Mouse (Mus musculus): ENCODE measurements around the gene Nlgn1. TPM values are rescaled to one million over a fixed set of nuclear protein-coding genes. Genes with fewer than 3 reads are reported as not detected.

Gene Nlgn1
- polyA plus RNA-seq, 1 experiment from 2014 or later: 33.9 TPM

DNA sequence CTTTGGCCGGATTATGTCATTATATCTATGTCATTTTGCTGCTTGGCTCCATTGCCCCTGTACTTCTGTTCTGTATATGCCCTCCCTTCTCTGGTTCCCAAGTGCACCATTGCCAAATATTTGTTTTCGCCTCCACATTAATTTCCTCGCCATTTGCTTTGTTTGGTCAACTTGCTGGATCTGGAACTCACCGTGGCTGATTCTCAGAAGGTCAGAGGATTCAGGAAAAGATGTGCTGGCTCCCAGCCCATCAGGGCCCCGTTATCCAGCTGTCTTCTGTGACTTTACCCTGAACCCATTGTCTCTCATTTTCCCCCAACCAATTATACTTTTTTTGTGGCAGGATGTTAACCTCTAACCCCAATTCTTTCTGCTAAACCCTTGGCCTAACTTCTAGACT, 158.0 kb downstream of the Nlgn1 start:
- ATAC-seq (replicated peaks): no peak
- H3K27me3 ChIP-seq (replicated peaks): no peaks in the 10 kb centered on the region
- H3K27ac ChIP-seq: no peak overlapping the region
- 70% methylated on average over 5 of the region's 5 CpGs for WGBS
- H3K4me1 ChIP-seq: no peaks in the 10 kb centered on the region
- no peaks in the 10 kb centered on the region for H3K36me3 ChIP-seq (replicated peaks)
- H3K4me2 ChIP-seq: no peak overlapping the region
- H3K9me3 ChIP-seq: no peaks in the 10 kb centered on the region
- no peak overlapping the region for H3K9ac ChIP-seq
- H3K4me3 ChIP-seq: no peak overlapping the region

DNA sequence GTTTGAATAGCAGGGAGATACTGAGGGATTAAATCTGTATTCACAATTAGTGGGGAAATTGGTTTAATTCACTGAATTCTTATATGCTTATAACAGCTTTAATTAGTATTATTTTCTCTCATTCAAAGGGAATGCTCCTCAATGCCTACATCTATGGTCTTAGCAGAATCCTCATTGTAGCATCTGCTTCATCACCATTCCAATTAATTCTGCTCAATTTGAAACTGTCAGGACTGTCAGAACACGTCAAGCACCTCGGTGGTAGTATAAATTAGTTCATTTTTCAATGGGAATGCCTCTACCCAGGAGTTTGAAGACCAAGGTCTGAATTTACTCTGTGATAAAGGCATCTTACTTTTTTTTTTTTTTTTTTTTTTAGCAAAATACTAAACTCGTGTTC, 158.6 kb downstream of the Nlgn1 start:
- H3K4me1 ChIP-seq: no peaks in the 10 kb centered on the region
- no peak overlapping the region for H3K4me2 ChIP-seq
- WGBS: 60% methylated on average over 3 of the region's 3 CpGs
- no peak overlapping the region for H3K27ac ChIP-seq
- no peaks in the 10 kb centered on the region for H3K27me3 ChIP-seq (replicated peaks)
- H3K4me3 ChIP-seq: no peak overlapping the region
- H3K36me3 ChIP-seq (replicated peaks): no peaks in the 10 kb centered on the region
- H3K9me3 ChIP-seq: no peaks in the 10 kb centered on the region
- no peak for ATAC-seq (replicated peaks)
- H3K9ac ChIP-seq: no peak overlapping the region

DNA sequence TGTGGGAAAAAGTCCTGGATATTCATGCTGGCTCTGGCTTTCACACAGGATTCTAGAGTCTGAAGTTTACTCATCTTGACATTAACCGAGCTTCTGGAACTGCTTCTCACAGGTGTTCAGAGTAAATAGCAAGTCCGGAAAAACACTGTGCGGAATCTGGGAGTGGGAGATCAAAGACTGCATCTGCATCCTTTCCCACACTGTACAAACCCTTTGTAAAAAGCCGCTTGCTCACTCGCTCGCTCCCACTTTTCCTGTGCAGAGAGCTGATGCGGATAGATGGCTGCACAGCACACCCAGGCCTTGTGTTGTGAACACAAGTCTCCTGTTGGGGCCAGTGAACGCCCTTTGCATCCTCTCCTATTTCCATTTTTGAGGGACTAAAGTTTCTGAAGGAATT, 165.5 kb downstream of the Nlgn1 start:
- no peaks in the 10 kb centered on the region for H3K4me1 ChIP-seq
- no peaks in the 10 kb centered on the region for H3K27me3 ChIP-seq (replicated peaks)
- no peaks in the 10 kb centered on the region for H3K9me3 ChIP-seq
- H3K36me3 ChIP-seq (replicated peaks): no peaks in the 10 kb centered on the region
- H3K9ac ChIP-seq: no peak overlapping the region
- 76% methylated on average over 8 of the region's 8 CpGs for WGBS
- no peak overlapping the region for H3K4me3 ChIP-seq
- ATAC-seq (replicated peaks): no peak
- H3K27ac ChIP-seq: no peak overlapping the region
- H3K4me2 ChIP-seq: no peak overlapping the region

DNA sequence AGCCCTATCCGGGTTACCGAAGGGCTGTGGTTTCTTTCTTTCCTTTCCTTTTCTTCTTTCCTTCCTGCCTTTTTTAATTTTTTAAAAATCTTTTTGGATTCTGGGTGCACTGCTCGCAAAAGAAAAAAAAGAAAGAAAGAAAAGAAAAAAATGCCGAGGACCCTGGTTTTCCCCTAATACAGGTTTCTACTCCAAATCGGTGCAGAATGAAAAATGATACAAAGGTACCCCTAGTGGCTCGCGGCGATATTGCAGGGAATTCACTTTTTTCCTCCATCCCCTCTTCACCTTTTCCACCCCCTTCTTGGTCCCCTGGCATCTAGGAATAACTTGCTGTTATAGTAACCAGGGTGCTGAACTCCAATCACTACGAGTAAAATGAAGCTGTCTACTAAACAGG, 178.5 kb downstream of the Nlgn1 start:
- Histone ChIP-seq H3K9me3 (no peaks in the 10 kb centered on the region), H3K4me1 (peaks cover 13% of the 10 kb centered on the region), H3K4me2 (peak overlapping the region; percentile 64), H3K9ac (peak overlapping the region; percentile 68), H3K4me3 (peak overlapping the region; percentile 75), H3K36me3 (replicated peaks) (no peaks in the 10 kb centered on the region), H3K27me3 (replicated peaks) (no peaks in the 10 kb centered on the region), H3K27ac (peak overlapping the region; percentile 85)
- WGBS: under 1% methylated on average over 9 of the region's 9 CpGs
- peak; percentile 35; the same call in 1 of the 2 replicates for ATAC-seq (replicated peaks)

DNA sequence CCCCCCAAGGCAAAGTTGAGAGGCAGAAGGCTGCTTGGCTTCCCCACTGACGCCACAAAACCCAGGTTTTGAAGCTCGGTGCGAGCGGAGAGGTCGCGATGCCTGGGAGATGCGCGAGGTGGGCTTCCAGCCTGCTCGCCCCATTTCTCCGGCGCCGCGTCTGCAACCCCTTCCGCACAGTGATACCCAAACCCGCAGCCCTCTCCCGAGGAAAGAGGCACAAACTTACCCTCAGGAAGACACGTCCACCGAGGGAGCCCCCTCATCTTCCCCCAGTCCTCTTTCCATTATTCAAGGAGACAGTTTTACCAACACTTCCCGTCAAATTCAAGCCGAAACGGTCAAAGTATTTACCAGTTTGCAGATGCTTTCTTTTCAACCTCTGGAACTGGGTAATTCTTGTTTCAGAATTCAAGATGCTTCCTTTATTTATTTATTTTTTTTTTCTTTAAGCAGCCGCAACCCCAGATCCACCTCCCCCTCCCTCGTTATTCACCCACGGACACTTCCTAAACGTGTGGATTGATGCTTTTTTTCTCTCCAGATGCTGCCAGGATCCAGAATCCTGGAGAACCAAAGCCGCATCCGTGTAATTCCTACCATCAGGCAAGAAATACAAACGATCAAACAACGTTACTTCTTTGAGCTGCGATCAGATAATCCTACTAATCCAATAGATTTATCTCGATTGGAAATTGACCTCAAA, 179.1 kb downstream of the Nlgn1 start:
- peak overlapping the region; percentile 75 for H3K4me3 ChIP-seq
- H3K27me3 ChIP-seq (replicated peaks): no peaks in the 10 kb centered on the region
- ATAC-seq (replicated peaks): peak; percentile 82
- H3K9ac ChIP-seq: peak overlapping the region; percentile 68
- H3K27ac ChIP-seq: peak overlapping the region; percentile 85
- H3K9me3 ChIP-seq: no peaks in the 10 kb centered on the region
- H3K36me3 ChIP-seq (replicated peaks): no peaks in the 10 kb centered on the region
- H3K4me2 ChIP-seq: peak overlapping the region; percentile 64
- H3K4me1 ChIP-seq: peaks cover 13% of the 10 kb centered on the region
- WGBS: under 1% methylated on average over 31 of the region's 31 CpGs

DNA sequence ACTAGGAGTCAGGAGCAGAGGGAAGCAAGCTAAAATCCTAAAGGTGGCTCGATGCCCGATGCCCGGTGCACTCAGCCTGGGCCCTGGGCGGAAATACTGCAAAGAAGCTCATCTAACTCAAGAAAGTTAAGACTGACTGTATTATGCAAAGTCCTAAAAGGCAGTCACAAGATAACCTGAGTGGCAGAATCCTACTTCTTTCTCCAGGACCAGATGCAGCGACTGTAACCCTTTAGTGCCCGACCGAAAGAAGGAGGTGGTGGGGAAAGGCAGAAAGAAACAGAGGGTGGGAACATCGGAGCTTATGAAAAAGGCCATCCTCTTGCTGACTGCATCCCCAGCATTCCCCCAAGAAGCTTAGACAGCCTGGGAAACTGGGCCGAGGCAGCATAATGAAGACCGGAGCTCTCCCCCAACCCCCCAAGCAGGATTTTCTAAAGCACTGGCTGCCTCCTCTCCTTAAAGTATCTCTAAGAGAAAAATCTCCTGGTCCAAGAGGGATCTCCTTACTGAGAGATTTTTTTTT, 179.7 kb downstream of the Nlgn1 start:
- H3K4me2 ChIP-seq: peak overlapping the region; percentile 64
- no peaks in the 10 kb centered on the region for H3K9me3 ChIP-seq
- H3K36me3 ChIP-seq (replicated peaks): no peaks in the 10 kb centered on the region
- peak overlapping the region; percentile 85 for H3K27ac ChIP-seq
- no peaks in the 10 kb centered on the region for H3K27me3 ChIP-seq (replicated peaks)
- peak; percentile 69 for ATAC-seq (replicated peaks)
- peak overlapping the region; percentile 75 for H3K4me3 ChIP-seq
- H3K9ac ChIP-seq: peak overlapping the region; percentile 68
- H3K4me1 ChIP-seq: peaks cover 13% of the 10 kb centered on the region
- WGBS: under 1% methylated on average over 10 of the region's 10 CpGs

DNA sequence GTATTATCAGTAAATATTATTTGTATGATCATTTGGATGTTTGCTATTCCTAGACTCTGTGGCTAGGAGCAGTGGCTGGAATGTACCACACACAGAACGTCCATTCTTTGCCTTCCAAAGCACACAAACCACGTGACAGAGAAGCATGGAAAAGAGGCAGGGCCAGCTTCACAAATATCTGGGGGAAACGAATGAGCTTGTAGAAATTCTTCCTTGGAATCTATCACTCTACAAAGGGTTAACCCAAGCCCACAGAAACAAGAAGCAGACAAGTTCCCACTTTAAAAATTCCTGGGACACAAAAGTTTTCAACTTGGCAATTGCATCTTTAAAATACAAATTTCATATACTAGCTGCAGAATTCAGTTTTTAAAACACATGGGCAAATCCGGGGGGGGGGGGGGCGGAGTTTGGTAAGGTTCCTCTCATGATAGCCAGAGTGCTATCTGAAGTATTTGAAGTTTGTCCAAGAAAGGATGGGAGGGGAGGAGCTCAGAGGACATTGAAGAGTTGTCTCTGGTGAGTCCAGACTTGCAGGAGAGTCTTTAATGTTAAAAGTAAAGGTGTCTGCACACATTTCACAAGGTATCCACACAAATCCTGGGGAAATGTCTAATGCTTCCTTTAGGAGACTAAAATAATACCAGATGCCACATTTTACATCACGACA, 180.8 kb downstream of the Nlgn1 start:
- ATAC-seq (replicated peaks): no peak
- peaks cover 13% of the 10 kb centered on the region for H3K4me1 ChIP-seq
- H3K4me3 ChIP-seq: peak overlapping the region; percentile 75
- no peak overlapping the region for H3K27ac ChIP-seq
- no peaks in the 10 kb centered on the region for H3K27me3 ChIP-seq (replicated peaks)
- peak overlapping the region; percentile 31; the same call in 1 of the 2 replicates for H3K9ac ChIP-seq
- WGBS: 34% methylated on average over 6 of the region's 6 CpGs
- H3K36me3 ChIP-seq (replicated peaks): no peaks in the 10 kb centered on the region
- H3K4me2 ChIP-seq: peak overlapping the region; percentile 64
- H3K9me3 ChIP-seq: no peaks in the 10 kb centered on the region

DNA sequence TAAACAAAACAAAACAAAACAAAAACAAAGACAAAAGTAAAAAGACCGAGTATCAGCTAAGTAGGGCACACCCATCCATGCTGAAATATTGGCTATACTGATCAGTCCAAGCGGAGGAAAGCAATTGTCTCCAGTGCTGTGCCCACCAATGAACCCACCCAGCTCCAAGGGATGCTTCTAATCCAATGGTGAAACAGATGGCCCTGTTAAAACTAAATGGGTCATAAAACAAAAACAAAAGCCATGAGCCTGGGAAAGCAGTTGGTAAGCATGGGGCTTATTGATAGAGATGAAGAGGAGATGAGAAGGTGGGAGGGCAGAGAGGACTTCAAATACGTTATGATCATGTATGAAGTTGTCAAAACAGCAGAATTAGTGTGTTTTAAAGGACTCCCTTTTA, 186.1 kb downstream of the Nlgn1 start:
- no peak overlapping the region for H3K4me2 ChIP-seq
- no peak overlapping the region for H3K4me3 ChIP-seq
- ATAC-seq (replicated peaks): no peak
- no peaks in the 10 kb centered on the region for H3K36me3 ChIP-seq (replicated peaks)
- H3K9ac ChIP-seq: no peak overlapping the region
- H3K27me3 ChIP-seq (replicated peaks): no peaks in the 10 kb centered on the region
- H3K27ac ChIP-seq: no peak overlapping the region
- H3K9me3 ChIP-seq: no peaks in the 10 kb centered on the region
- H3K4me1 ChIP-seq: peaks cover 8% of the 10 kb centered on the region
- WGBS: 39% methylated on average over 3 of the region's 3 CpGs

DNA sequence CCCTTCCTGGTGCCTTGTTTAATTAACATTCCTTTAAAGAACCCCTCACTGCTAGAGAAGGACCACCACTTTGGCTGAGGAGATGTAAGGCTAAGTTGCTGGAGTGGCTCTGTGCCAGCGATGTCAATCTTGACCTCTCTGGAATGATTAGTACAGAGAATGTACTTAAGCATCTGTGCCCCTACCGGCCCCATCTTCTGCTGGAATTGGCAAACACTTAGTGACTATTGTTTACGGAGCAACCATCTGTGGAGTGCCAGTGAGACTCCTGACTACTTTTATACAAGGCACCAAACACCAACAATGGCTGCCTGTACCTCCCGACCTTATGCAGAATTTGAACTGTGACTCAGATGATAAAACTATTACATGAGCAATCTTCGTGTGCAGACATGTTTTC, 186.8 kb downstream of the Nlgn1 start:
- Histone ChIP-seq H3K9me3 (no peaks in the 10 kb centered on the region), H3K27ac (no peak overlapping the region), H3K4me3 (no peak overlapping the region), H3K4me1 (peaks cover 2% of the 10 kb centered on the region; the same call in 1 of the 2 replicates), H3K9ac (no peak overlapping the region), H3K36me3 (replicated peaks) (no peaks in the 10 kb centered on the region), H3K27me3 (replicated peaks) (no peaks in the 10 kb centered on the region), H3K4me2 (no peak overlapping the region)
- ATAC-seq (replicated peaks): 0 out of 2 replicates have a peak, but pooled peaks have one; percentile 42
- WGBS: 50% methylated on average over 5 of the region's 5 CpGs

DNA sequence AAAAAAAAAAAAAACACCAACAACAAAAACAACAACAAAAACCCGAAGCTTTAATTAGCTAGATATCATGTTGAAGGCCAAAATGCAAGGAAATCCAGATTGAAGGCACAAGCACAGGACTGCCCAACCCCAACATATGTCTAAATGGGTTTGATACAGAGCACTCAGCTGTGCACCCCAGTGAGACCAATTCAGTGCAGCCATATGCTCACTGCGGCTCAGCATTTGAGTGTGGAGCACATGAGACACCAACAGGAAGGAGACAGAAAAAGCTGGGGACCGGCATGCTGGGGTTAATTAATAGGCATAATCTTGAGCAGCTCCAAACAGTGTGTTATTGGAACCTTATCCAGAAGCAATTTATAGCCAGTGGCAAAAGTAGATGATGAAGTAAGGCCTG, 190.7 kb downstream of the Nlgn1 start:
- H3K36me3 ChIP-seq (replicated peaks): no peaks in the 10 kb centered on the region
- no peaks in the 10 kb centered on the region for H3K27me3 ChIP-seq (replicated peaks)
- H3K4me3 ChIP-seq: no peak overlapping the region
- H3K4me2 ChIP-seq: no peak overlapping the region
- 75% methylated on average over 3 of the region's 3 CpGs for WGBS
- no peak overlapping the region for H3K27ac ChIP-seq
- no peak; the same call in 1 of the 2 replicates for ATAC-seq (replicated peaks)
- H3K4me1 ChIP-seq: no peaks in the 10 kb centered on the region
- no peaks in the 10 kb centered on the region for H3K9me3 ChIP-seq
- H3K9ac ChIP-seq: no peak overlapping the region

DNA sequence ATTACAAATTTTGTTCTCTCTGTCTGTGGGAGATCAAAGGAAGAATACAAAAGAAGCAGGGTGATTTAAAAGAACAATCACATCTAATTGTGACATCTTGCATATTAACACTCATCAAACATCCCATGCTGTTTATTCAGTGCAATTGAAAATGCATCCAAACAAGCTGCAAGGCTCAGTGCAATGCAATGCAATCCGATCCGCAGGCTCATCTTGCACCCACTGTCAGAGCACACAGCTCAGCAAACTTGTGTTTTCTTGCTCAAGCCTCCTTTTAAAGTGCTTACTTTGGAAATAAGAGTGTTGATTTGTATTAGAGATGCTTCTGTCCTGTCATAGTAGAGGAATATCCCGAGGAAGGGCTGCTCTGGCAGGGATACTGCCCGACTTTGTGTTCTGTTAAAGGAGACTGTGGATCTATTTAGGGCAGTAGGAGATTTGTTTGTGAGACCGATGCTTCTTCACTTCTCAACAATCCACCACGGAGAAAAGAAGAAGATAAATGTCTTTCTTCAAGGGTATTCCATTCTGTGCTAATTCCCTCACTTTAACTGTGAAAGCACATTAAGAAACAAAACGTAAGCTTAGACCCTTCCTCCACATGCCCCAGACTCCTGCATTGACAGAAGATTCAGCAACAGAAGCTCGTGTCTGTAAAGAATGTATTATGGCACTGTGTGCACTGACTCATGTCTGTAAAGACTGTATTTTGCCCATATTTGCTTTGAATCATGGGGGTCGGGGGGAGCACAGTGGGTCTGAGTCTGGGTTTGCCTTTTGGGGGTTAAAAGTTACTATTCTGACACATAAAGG, 197.2 kb downstream of the Nlgn1 start:
- H3K27ac ChIP-seq: no peak overlapping the region
- no peaks in the 10 kb centered on the region for H3K9me3 ChIP-seq
- no peaks in the 10 kb centered on the region; the same call in 1 of the 2 replicates for H3K36me3 ChIP-seq (replicated peaks)
- peak overlapping the region; percentile 6 for H3K4me2 ChIP-seq
- H3K9ac ChIP-seq: 0 out of 2 replicates have a peak overlapping the region, but pooled peaks have one; percentile 14
- WGBS: 13% methylated on average over 9 of the region's 9 CpGs
- H3K4me1 ChIP-seq: peaks cover 10% of the 10 kb centered on the region
- ATAC-seq (replicated peaks): peak; percentile 54; the same call in 1 of the 2 replicates
- H3K27me3 ChIP-seq (replicated peaks): no peaks in the 10 kb centered on the region
- no peak overlapping the region for H3K4me3 ChIP-seq

DNA sequence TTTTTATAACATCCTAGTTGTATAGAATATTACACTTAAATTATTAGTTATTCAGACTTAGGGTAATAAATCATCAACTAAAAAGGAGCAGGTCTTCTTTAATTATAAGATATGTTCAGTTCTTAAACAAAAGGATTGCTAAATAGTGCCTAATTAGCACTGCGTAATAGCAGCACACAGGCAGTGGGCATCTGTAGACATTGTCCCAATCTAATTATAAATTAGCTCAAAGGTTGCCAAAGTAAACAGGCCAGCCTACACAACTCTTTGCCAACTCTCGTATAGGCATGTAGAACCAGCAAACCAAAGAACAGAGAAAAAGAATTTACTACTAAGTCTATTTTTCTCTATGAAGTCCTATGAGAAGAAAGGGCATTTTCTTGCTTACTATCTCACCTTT, 201.3 kb downstream of the Nlgn1 start:
- no peaks in the 10 kb centered on the region for H3K9me3 ChIP-seq
- no peak overlapping the region for H3K4me3 ChIP-seq
- H3K27me3 ChIP-seq (replicated peaks): no peaks in the 10 kb centered on the region
- no peak overlapping the region for H3K27ac ChIP-seq
- no peak overlapping the region for H3K9ac ChIP-seq
- H3K4me1 ChIP-seq: peaks cover 10% of the 10 kb centered on the region
- H3K4me2 ChIP-seq: no peak overlapping the region
- WGBS: 65% methylated on average over 2 of the region's 2 CpGs
- no peaks in the 10 kb centered on the region; the same call in 1 of the 2 replicates for H3K36me3 ChIP-seq (replicated peaks)
- ATAC-seq (replicated peaks): no peak
